Mouse (Mus musculus) midbrain, postnatal 0 days (tissue): Measurements from ENCODE around the gene Ppara. TPM values are rescaled to one million over a fixed set of nuclear protein-coding genes. Genes with fewer than 3 reads are reported as not detected.

Experiments
- ATAC-seq: fragments of 200-750 bp; cut with Nextera tagmentation; 2 replicates; pipeline ENCODE4 v1.8.0; 2017; ENCODE audit warnings: moderate number of reproducible peaks, mild to moderate bottlenecking, moderate TSS enrichment, moderate library complexity; ENCODE audit not compliant: low FRiP score
- DNase-seq: peaks from one replicate; pipeline ENCODE4 v3.0.0-alpha.2; 2015; ENCODE audit warnings: low spot score
- H3K27ac ChIP-seq: fragments of 300-500 bp; sonication (generic); 2 replicates; pipeline ENCODE4 v1.5.1; 2014; ENCODE audit warnings: low read depth, mild to moderate bottlenecking, low read length, mixed read lengths
- H3K27me3 ChIP-seq: fragments of 300-500 bp; sonication (generic); 2 replicates; pipeline ENCODE4 v1.6.1; 2014; ENCODE audit warnings: low read length, control low read depth, mixed read lengths; ENCODE audit not compliant: insufficient read depth
- H3K36me3 ChIP-seq: fragments of 300-500 bp; sonication (generic); 2 replicates; pipeline ENCODE4 v1.6.1; 2014; ENCODE audit warnings: low read length, control low read depth, mixed read lengths; ENCODE audit not compliant: insufficient read depth
- H3K4me1 ChIP-seq: fragments of 300-500 bp; sonication (generic); 2 replicates; pipeline ENCODE4 v1.6.1; 2014; ENCODE audit warnings: mild to moderate bottlenecking, control low read depth, antibody characterized with exemption, low read length, mixed read lengths; ENCODE audit not compliant: insufficient read depth
- H3K4me2 ChIP-seq: fragments of 300-500 bp; sonication (generic); 2 replicates; pipeline ENCODE4 v1.6.1; 2014; ENCODE audit warnings: low read depth, mild to moderate bottlenecking, low read length, mixed read lengths; ENCODE audit not compliant: poor library complexity, severe bottlenecking
- H3K4me3 ChIP-seq: fragments of 300-500 bp; sonication (generic); 2 replicates; pipeline ENCODE4 v1.5.1; 2014; ENCODE audit warnings: low read depth, mild to moderate bottlenecking, low read length, moderate library complexity
- H3K9ac ChIP-seq: fragments of 300-500 bp; sonication (generic); replicated peaks from 2 replicates; pipeline ENCODE4 v1.6.1; 2014; ENCODE audit warnings: mild to moderate bottlenecking, low read length, moderate library complexity, mixed read lengths; ENCODE audit not compliant: poor library complexity, severe bottlenecking
- H3K9me3 ChIP-seq: fragments of 300-500 bp; sonication (generic); 2 replicates; pipeline ENCODE4 v1.6.1; 2016; ENCODE audit warnings: low read length, control low read depth
- CTCF ChIP-seq: IDR thresholded peaks from 2 replicates; pipeline ENCODE4 v1.5.1; 2016; ENCODE audit warnings: antibody characterized with exemption, mild to moderate bottlenecking
- WGBS: fragments of 180-500 bp; shearing (Covaris S2); extraction: QIAGEN DNeasy Blood & Tissue Kit; methylation state at CpG from one replicate; pipeline ENCODE4 v1.1.7; 2014; 5-methylcytosine and 5-hydroxymethylcytosine counted together
- polyA plus RNA-seq: library from polyadenylated mRNA; unstranded; fragments of >200 nt; fragmentation: Nextera tagmentation; extraction: Ambion mirVana; gene quantifications from 2 replicates; pipeline ENCODE4 v1.2.1, GENCODE M21; 2015
- total RNA-seq: library from RNA; depleted of rRNA; stranded (reverse); fragments of >200 nt; gene quantifications from 2 replicates; pipeline ENCODE4 v1.2.3, GENCODE M21; 2014; rRNA removed

Ppara gene
- total RNA-seq, result 1.6 TPM in 2 replicates
- 0.86 and 2.8 TPM in 2 replicates for polyA plus RNA-seq

- TF ChIP-seq CTCF, result no peak
- peak; percentile 22 for DNase-seq
- Histone ChIP-seq H3K36me3 (no peaks in the 10 kb centered on the region), H3K4me3 (peak within 1 kb of the TSS; percentile 42), H3K4me2 (peak within 1 kb of the TSS; percentile 63), H3K27ac (peak within 1 kb of the TSS; percentile 13; the same call in 1 of the 2 replicates), H3K9ac (peak within 1 kb of the TSS; percentile 37; the same call in 1 of the 2 replicates), H3K27me3 (peaks cover 55% of the 10 kb centered on the region), H3K4me1 (0 out of 2 replicates have a peak, but pooled peaks cover 4% of the 10 kb centered on the region), H3K9me3 (no peaks in the 10 kb centered on the region)
- 4% methylated on average over 28 of the region's 28 CpGs for WGBS
- ATAC-seq, result 0 out of 2 replicates have a peak, but pooled peaks have one; percentile 54
Measured at GRCm38 (mm10) chr15:85734571-85735033, at the start of gene Ppara. Gene Ppara (plus strand): TSS chr15:85734983.

GRCm38 (mm10) chr15:85686641-85687395, 48.0 kb upstream of the Ppara start:
- no peaks in the 10 kb centered on the region; the same call in 1 of the 2 replicates for H3K4me1 ChIP-seq
- no peak for TF ChIP-seq CTCF

DNA sequence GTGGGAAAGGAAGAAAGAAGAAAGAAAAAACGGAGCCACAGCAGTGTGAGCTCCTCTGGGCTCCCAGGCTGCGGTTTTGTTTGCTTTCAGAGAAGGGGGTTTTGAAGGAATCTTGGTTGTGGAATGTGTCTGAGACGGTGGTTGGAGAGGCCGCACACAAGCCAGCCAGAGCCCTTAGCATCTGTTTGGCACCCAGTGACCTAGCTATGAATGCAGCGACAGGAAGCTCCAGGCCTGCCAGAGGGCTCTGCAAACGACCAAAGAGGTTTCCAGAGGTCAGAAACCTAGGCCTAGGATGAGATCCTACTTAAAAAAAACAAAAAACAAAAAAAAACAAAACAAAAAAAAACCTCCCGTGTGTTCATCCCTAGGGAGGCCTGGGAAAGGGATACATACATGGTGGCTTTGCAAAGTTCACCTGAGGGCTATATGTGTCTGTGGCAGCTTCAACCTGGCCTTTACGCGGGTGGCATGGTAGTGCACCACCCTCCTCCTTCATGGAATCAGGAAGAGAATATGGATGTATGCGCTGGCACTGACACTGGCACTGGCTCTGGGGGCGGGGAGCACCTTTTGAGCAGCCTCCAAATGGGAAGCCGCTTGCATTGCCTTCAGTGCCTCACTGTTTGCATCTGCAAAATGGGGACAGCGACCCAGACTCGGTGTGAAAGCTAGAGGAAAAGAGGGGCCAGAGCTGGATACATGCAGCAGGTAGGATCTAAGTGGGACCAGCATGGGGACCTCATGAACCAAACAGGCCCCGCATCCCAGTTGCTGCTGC, 47.0 kb upstream of the Ppara start:
- DNase-seq, result no peak

More at GRCm38 (mm10) chr15:85686641-85687395, 48.0 kb upstream of the Ppara start:
- ATAC-seq (peak; percentile 89), DNase-seq (peak; percentile 94)
- WGBS, result 48% methylated on average over 10 of the region's 11 CpGs
- Histone ChIP-seq H3K4me2 (no peak overlapping the region), H3K27ac (peak overlapping the region; percentile 44), H3K9ac (0 out of 2 replicates have a peak overlapping the region, but pooled peaks have one; percentile 0), H3K9me3 (no peaks in the 10 kb centered on the region), H3K27me3 (no peaks in the 10 kb centered on the region), H3K36me3 (peaks cover 34% of the 10 kb centered on the region), H3K4me3 (no peak overlapping the region)

DNA sequence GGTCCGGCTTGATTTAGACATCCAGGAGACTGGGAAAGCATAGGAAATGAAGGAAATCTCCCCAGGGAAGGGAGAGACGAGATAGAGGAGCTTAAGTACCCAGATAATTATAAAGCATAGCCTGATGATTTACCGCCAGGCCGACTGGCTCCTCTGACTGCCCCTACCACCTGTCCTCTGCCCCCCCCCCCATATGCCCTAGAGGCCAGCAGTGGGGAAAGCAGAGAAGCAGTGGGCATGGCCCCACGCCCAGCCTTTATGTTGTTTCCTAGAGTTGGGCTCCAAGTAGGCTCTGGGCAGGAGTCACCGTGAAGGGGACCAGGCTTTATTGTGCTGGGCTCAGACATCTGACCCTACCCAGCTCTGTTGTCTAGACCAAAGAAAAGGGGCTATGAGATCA, 46.0 kb upstream of the Ppara start:
- 23% methylated on average over 6 of the region's 6 CpGs for WGBS
- Histone ChIP-seq H3K27me3 (no peaks in the 10 kb centered on the region), H3K4me1 (no peaks in the 10 kb centered on the region; the same call in 1 of the 2 replicates), H3K4me3 (no peak overlapping the region), H3K9me3 (no peaks in the 10 kb centered on the region), H3K36me3 (peaks cover 45% of the 10 kb centered on the region), H3K9ac (0 out of 2 replicates have a peak overlapping the region, but pooled peaks have one; percentile 20), H3K27ac (peak overlapping the region; percentile 19; the same call in 1 of the 2 replicates), H3K4me2 (no peak overlapping the region)
- no peak for TF ChIP-seq CTCF
- DNase-seq, result no peak
- no peak for ATAC-seq

More for the DNA sequence above, 47.0 kb upstream of the Ppara start:
- Histone ChIP-seq H3K9me3 (no peaks in the 10 kb centered on the region), H3K4me1 (no peaks in the 10 kb centered on the region; the same call in 1 of the 2 replicates), H3K4me3 (no peak overlapping the region), H3K4me2 (no peak overlapping the region), H3K36me3 (peaks cover 36% of the 10 kb centered on the region), H3K27ac (peak overlapping the region; percentile 44), H3K27me3 (no peaks in the 10 kb centered on the region), H3K9ac (0 out of 2 replicates have a peak overlapping the region, but pooled peaks have one; percentile 0)
- no peak for ATAC-seq
- no peak for TF ChIP-seq CTCF
- 75% methylated on average over 15 of the region's 15 CpGs for WGBS

DNA sequence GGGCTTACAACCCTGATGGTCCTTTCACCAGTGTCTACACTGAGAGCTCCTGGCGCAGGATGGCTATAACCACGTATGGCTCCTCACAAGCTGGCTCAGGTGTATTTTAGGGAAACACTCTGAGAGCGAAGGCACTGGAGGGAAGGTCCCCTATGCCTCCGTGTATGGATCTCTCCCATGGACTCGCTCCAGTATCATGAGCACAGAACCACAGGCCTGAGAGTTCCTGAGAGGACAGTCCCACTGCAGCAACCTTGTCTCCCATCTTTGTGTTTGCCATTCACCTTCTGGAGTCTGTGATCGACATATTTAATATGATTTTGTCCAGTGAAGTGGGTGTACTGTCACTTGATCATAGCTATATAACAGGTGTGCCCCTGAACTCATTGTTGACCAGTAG, 45.3 kb upstream of the Ppara start:
- TF ChIP-seq CTCF, result no peak
- Histone ChIP-seq H3K27ac (no peak overlapping the region), H3K9me3 (no peaks in the 10 kb centered on the region), H3K4me2 (no peak overlapping the region), H3K4me3 (no peak overlapping the region), H3K36me3 (peaks cover 46% of the 10 kb centered on the region), H3K27me3 (no peaks in the 10 kb centered on the region), H3K4me1 (no peaks in the 10 kb centered on the region; the same call in 1 of the 2 replicates), H3K9ac (no peak overlapping the region)
- DNase-seq (no peak), ATAC-seq (no peak)
- WGBS, result 90% methylated on average over 6 of the region's 6 CpGs
